Mouse (Mus musculus): Measurements from ENCODE around the gene Tmem123.

Gene Tmem123

DNA sequence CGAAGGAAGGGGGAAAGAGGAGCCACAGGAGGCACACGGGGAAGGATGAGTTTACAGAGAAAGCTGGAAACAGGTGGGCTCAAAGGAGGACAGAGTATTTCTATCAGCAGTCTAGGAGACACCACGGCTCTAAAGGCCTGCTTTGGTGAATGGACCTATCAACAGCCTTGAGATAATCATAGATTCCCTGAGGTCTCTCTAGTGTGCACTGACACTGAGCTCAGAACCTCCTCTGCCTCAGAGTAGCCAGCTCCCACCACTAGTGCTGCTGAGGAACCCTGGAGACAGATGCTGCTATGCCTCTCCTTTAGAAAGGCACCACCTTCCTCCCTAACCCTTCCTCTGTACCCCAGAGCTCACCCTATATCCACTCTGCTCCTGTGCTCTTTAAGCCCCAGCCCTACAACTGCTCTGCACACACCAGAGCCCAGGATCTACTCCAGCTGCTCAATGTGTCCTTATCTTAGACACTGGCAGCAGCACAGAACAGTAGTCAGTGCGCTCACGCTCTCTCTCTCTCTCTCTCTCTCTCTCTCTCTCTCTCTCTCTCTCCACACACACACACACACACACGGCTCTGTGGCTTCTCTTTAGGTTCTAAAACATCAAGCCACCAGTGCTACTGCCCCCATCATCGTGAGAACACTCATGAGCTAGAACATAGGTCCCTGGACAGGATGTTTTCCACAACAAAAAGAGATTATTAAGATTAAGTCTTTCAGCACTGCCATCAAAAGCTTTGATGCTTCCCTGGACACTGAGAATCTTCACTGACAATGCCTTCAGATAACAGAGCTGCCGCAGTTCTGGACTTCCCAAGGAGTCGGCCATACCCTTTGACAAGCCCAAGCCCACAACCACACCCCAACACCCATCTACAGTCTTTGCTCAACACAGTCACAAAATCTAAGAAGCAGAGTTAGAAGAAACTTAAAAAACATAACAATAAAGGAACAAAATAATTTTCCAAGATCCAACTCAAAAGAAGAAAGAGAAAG, 66.0 kb downstream of the Tmem123 start:
- DNase-seq, result no peak

GRCm38 (mm10) chr9:7833421-7833820, 69.6 kb downstream of the Tmem123 start:
- no peak for DNase-seq

DNA sequence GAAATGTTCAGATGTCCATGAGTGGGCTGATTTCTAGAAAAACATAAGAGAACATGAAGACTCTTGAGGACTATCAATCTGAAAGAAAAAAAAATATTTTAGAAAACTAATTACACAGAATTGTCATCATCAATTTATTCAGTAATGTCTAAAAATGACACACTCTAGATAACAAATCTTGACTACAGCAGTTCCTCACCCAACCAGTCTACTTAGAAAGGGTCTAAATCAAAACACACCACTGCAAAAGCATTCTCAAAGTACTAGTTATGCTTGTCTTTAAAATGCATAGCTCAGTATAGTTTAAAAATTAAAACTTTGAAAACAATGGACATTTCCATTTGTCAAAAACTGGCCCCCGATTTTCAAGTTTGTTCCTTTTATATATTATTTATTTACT, 71.5 kb downstream of the Tmem123 start:
- DNase-seq, result no peak

GRCm38 (mm10) chr9:7836331-7836730, 72.5 kb downstream of the Tmem123 start:
- peak; percentile 72 for DNase-seq

DNA sequence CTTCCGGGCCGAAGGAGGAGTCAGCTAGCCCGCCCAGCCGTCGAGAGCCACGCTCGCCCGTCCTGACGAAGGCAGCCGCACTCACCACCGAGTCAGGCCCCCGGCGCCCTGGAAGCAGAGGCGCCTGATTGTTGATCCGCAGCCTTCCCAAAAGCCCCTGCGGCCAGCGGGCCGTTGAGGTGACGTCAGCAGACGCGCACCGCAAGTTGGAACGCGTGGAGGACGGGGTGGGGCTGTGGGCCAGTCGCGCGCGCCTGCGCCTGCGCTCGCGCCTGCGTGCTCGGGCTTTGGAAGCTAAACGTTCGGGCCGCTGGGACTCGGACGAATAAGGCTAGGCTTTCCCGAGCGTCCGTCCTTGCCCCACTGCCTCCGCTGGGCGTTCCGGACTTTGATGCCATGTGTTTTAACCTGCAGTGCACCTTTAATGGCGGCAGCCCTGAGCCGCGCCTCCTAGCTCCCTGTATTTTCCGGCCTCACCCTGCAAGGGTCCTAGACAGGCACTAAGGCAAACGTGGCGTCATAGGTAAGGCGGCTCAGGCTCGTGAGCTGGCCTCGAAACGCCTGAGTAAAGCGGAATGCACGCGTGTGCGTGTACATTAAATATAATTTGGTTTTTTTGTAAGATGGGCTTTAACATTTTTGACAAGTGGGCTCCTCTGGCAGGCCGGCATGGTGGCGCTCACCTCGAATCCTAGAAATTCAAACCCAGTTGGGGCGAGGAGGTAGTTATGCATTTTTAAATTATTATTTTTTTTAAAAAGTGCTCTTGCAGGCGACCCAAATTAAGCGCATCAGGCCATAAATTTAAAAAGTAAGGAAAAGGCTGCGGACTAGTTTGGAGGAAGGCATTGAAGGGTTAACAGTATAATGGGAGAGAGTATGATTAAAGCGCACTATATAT, 73.3 kb downstream of the Tmem123 start, which contains the start of gene Birc2:
Gene Birc2 (minus strand): TSS at position 160 of the 901 bp plus-strand sequence.
- DNase-seq, result peak; percentile 99

- DNase-seq, result peak; percentile 67
Measured at GRCm38 (mm10) chr9:7837806-7838440, 74.1 kb downstream of the Tmem123 start.

DNA sequence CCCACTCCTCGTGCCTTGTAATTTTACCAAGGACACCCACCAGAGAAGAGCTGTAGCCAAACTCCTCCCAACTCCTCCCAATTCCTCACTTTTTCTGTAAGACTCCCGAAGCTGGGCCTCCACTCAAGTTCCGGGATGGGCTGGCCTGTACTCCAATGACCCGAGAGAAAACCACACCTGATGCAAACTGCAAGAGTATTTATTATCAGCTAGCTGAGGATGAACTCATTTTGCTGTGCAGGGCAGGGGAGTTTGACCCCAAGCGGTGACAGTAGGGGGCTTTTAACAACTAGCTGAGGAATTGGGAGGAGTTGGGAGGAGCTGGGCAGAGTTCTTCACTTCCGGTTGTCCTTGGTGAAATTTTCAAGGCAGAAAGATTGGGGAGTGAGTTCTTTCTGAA, 77.4 kb downstream of the Tmem123 start:
- DNase-seq, result no peak

Data from embryo, embryonic 11 days (tissue).